Mouse (Mus musculus): Measurements from ENCODE around the gene Foxp1. TPM values are rescaled to one million over a fixed set of nuclear protein-coding genes. Genes with fewer than 3 reads are reported as not detected.

Foxp1 gene
- 100 to 1,000 TPM; 199 to 341 TPM for polyA plus RNA-seq (2017; shearing (Covaris generic))

GRCm38 (mm10) chr6:99522359-99523108 is at the start of gene Foxp1:
Gene Foxp1, minus strand, starts transcription at chr6:99522721.

Other genes starting within 250 kb of the Foxp1 start
- 10 to 100 TPM; 33.6 to 51.4 TPM for gene Eif4e3, start 144.1 kb upstream of the Foxp1 start, polyA plus RNA-seq (2017; shearing (Covaris generic))
- gene Gm20696, start 144.1 kb upstream of the Foxp1 start, polyA plus RNA-seq (2017; shearing (Covaris generic)), result 10 to 100 TPM in 1 of 2 experiments, 1 to 10 TPM in 1; 8.1 to 15.7 TPM
- gene Gpr27, start 170.0 kb upstream of the Foxp1 start, polyA plus RNA-seq (2017; shearing (Covaris generic)), result not detected
- not detected for gene Prok2, start 203.7 kb upstream of the Foxp1 start, polyA plus RNA-seq (2017; shearing (Covaris generic))